Mouse (Mus musculus): Measurements from ENCODE around the gene H2-Eb2. TPM values are rescaled to one million over a fixed set of nuclear protein-coding genes. Genes with fewer than 3 reads are reported as not detected.

The H2-Eb2 gene
- not detected for polyA plus RNA-seq (2017; shearing (Covaris generic))

GRCm38 (mm10) chr17:34325436-34325835 lies at the start of gene H2-Eb2:
Gene H2-Eb2, plus strand, starts transcription at chr17:34325665.

GRCm38 (mm10) chr17:34287648-34288047 lies 37.8 kb upstream of the H2-Eb2 start, which contains the start of gene H2-Aa:
Gene H2-Aa, minus strand, starts transcription at chr17:34287823.

GRCm38 (mm10) chr17:34305380-34306030 lies 20.0 kb upstream of the H2-Eb2 start, which contains the start of gene H2-Eb1:
Gene H2-Eb1, plus strand, starts transcription at chr17:34305867.

GRCm38 (mm10) chr17:34354539-34354938 lies 29.1 kb downstream of the H2-Eb2 start, which contains the start of gene Btnl2:
Gene Btnl2, plus strand, starts transcription at chr17:34354822.

GRCm38 (mm10) chr17:34376847-34377246 lies 51.4 kb downstream of the H2-Eb2 start, which contains the start of gene Btnl1:
Gene Btnl1, plus strand, starts transcription at chr17:34377132.

Other genes with a start within 250 kb of the H2-Eb2 start
- gene H2-Oa, start 233.3 kb upstream of the H2-Eb2 start, polyA plus RNA-seq (2017; shearing (Covaris generic)), result 5.4 TPM
- gene H2-DMa, start 206.1 kb upstream of the H2-Eb2 start, polyA plus RNA-seq (2017; shearing (Covaris generic)), result 32.5 TPM
- gene Brd2, start 203.0 kb upstream of the H2-Eb2 start, polyA plus RNA-seq (2017; shearing (Covaris generic)), result 299 TPM
- 0.63 TPM for gene H2-DMb2, start 182.4 kb upstream of the H2-Eb2 start, polyA plus RNA-seq (2017; shearing (Covaris generic))
- gene H2-DMb1, start 172.6 kb upstream of the H2-Eb2 start, polyA plus RNA-seq (2017; shearing (Covaris generic)), result 0.27 TPM
- gene Tap1, start 138.1 kb upstream of the H2-Eb2 start, polyA plus RNA-seq (2017; shearing (Covaris generic)), result 226 TPM
- 228 TPM for gene Psmb9, start 137.9 kb upstream of the H2-Eb2 start, polyA plus RNA-seq (2017; shearing (Covaris generic))
- gene Psmb8, start 127.9 kb upstream of the H2-Eb2 start, polyA plus RNA-seq (2017; shearing (Covaris generic)), result 425 TPM
- 231 TPM for gene Tap2, start 122.1 kb upstream of the H2-Eb2 start, polyA plus RNA-seq (2017; shearing (Covaris generic))
- gene H2-Ob, start 86.8 kb upstream of the H2-Eb2 start, polyA plus RNA-seq (2017; shearing (Covaris generic)), result 102 TPM
- 0.95 TPM for gene H2-Ab1, start 68.0 kb upstream of the H2-Eb2 start, polyA plus RNA-seq (2017; shearing (Covaris generic))
- 0.58 TPM for gene H2-Aa, start 37.8 kb upstream of the H2-Eb2 start, polyA plus RNA-seq (2017; shearing (Covaris generic))
- 0.21 TPM for gene H2-Eb1, start 19.8 kb upstream of the H2-Eb2 start, polyA plus RNA-seq (2017; shearing (Covaris generic))
- 0.85 TPM for gene Btnl2, start 29.2 kb downstream of the H2-Eb2 start, polyA plus RNA-seq (2017; shearing (Covaris generic))
- gene Btnl1, start 51.5 kb downstream of the H2-Eb2 start, polyA plus RNA-seq (2017; shearing (Covaris generic)), result not detected
- not detected for gene BC051142, start 73.2 kb downstream of the H2-Eb2 start, polyA plus RNA-seq (2017; shearing (Covaris generic))
- not detected for gene Btnl4, start 151.7 kb downstream of the H2-Eb2 start, polyA plus RNA-seq (2017; shearing (Covaris generic))
- not detected for gene Btnl6, start 191.7 kb downstream of the H2-Eb2 start, polyA plus RNA-seq (2017; shearing (Covaris generic))
- 0.12 TPM for gene Notch4, start 238.6 kb downstream of the H2-Eb2 start, polyA plus RNA-seq (2017; shearing (Covaris generic))